Mouse (Mus musculus): ENCODE data around the gene Gm43552.

- TF ChIP-seq POLR2A (IDR thresholded peaks at IDR 0.05; ENCODE audit: insufficient read length, low read depth) (no peak), REST (IDR thresholded peaks at IDR 0.05; ENCODE audit: insufficient read depth, insufficient read length) (no peak), CEBPB (IDR thresholded peaks at IDR 0.05; ENCODE audit: insufficient read depth, poor library complexity, severe bottlenecking) (no peak), POLR2AphosphoS2 (IDR thresholded peaks at IDR 0.05; ENCODE audit: insufficient read length, low read depth) (no peak), E2F4 (IDR thresholded peaks at IDR 0.05; ENCODE audit: insufficient read depth) (no peak), MAX (IDR thresholded peaks at IDR 0.05; ENCODE audit: low read depth) (no peak), TCF3 (IDR thresholded peaks at IDR 0.05; ENCODE audit: insufficient read length, low read depth) (no peak)
These were observed 44.9 kb upstream of the Gm43552 start for GRCm38 (mm10) chr5:65537420-65538071.
